Mouse (Mus musculus) 3134 (cell line): ENCODE results near the gene Rhot2.
"Not testable (repeated sequence)": the region's sequence is repeated elsewhere in the genome, so short reads cannot be mapped to it uniquely, and the experiment has no call there.

ENCODE experiments used
- DNase-seq: peaks from one replicate; pipeline ENCODE4 v3.0.0-alpha.2; 2011; ENCODE audit warnings: low spot score; ENCODE audit not compliant: insufficient read length; ENCODE audit errors: extremely low read depth

Gene Rhot2

GRCm38 (mm10) chr17:25874721-25875170 is 30.1 kb upstream of the Rhot2 start, which contains the start of gene Mettl26:
Gene Mettl26, plus strand, starts transcription at chr17:25875074.
- DNase-seq: no peak

- DNase-seq: no peak
Measured at GRCm38 (mm10) chr17:25874148-25874720, 29.6 kb upstream of the Rhot2 start.

GRCm38 (mm10) chr17:25873405-25874147 is 28.9 kb upstream of the Rhot2 start:
- no peak for DNase-seq

GRCm38 (mm10) chr17:25872676-25873075 is 28.0 kb upstream of the Rhot2 start:
- DNase-seq: no peak

- not testable (repeated sequence) for DNase-seq
Measured at GRCm38 (mm10) chr17:25871566-25871965, 26.9 kb upstream of the Rhot2 start.

- no peak for DNase-seq
Measured at GRCm38 (mm10) chr17:25869954-25870353, 25.3 kb upstream of the Rhot2 start.

- no peak for DNase-seq
Measured at GRCm38 (mm10) chr17:25869498-25869897, 24.8 kb upstream of the Rhot2 start.

- DNase-seq: peak; percentile 87
Measured at GRCm38 (mm10) chr17:25868601-25869191, 24.0 kb upstream of the Rhot2 start, which contains the start of gene Mcrip2. Gene Mcrip2, minus strand, starts transcription at chr17:25868764.

- DNase-seq: peak; percentile 84
Measured at GRCm38 (mm10) chr17:25867836-25868600, 23.4 kb upstream of the Rhot2 start.

GRCm38 (mm10) chr17:25867509-25867835 is 22.8 kb upstream of the Rhot2 start:
- no peak for DNase-seq

- no peak for DNase-seq
Measured at GRCm38 (mm10) chr17:25866172-25866571, 21.5 kb upstream of the Rhot2 start.

GRCm38 (mm10) chr17:25865288-25865687 is 20.6 kb upstream of the Rhot2 start:
- no peak for DNase-seq

GRCm38 (mm10) chr17:25864311-25864710 is 19.7 kb upstream of the Rhot2 start:
- no peak for DNase-seq

- no peak for DNase-seq
Measured at GRCm38 (mm10) chr17:25863681-25864080, 19.0 kb upstream of the Rhot2 start.

GRCm38 (mm10) chr17:25861704-25862612 is 17.3 kb upstream of the Rhot2 start:
- no peak for DNase-seq

GRCm38 (mm10) chr17:25860832-25861703 is 16.4 kb upstream of the Rhot2 start, which contains the start of gene Wdr90:
Gene Wdr90, minus strand, starts transcription at chr17:25861501.
- peak; percentile 97 for DNase-seq

GRCm38 (mm10) chr17:25860229-25860628 is 15.6 kb upstream of the Rhot2 start:
- DNase-seq: no peak

- DNase-seq: no peak
Measured at GRCm38 (mm10) chr17:25843636-25844395, 835 bp downstream of the Rhot2 start.
